Mouse (Mus musculus) c-Kit-positive CD71-positive TER-119-positive erythroid progenitor cells, embryonic 14.5 days (primary cell): Measurements from ENCODE around the gene Snx10.
"Not testable (repeated sequence)": the region's sequence is repeated elsewhere in the genome, so short reads cannot be mapped to it uniquely, and the experiment has no call there.

Source experiments
- DNase-seq: peaks from one replicate; pipeline ENCODE4 v3.0.0-alpha.2; 2013; ENCODE audit warnings: low spot score

The Snx10 gene

GRCm38 (mm10) chr6:51523807-51524320 is at the start of gene Snx10:
Gene Snx10, plus strand, starts transcription at chr6:51523901.
- DNase-seq, result no peak

DNA sequence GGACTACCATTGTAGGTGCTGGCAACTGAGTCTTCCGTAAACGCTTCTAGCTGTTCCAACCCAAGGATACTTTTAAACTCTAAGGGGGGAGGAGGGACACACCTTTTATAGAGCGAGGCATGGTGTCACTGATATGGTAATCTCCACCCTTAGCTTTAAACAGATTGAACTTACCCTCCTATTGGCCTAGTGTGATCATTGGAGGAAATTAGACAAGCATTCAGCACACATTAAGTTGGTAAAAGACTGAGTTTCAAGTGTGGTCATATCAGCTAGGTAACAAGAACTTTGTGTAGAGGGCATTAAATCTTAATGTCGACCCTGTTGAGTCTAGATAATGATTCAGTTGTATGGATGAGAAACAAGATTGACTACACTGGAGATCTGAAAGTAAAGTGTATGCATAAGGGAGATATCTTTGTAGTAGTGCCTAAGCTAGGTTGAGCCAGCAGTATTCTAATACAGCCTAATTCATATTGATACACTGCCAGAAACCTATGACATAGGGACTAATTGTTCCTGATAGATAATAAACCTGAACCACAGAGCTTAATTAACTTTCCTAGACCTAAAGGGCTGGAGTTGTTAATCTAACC is 44.5 kb upstream of the Snx10 start:
- DNase-seq, result peak; percentile 72

- no peak for DNase-seq
Measured at GRCm38 (mm10) chr6:51481548-51481947, 42.2 kb upstream of the Snx10 start.

- DNase-seq, result no peak
Measured at GRCm38 (mm10) chr6:51483861-51484260, 39.8 kb upstream of the Snx10 start.

DNA sequence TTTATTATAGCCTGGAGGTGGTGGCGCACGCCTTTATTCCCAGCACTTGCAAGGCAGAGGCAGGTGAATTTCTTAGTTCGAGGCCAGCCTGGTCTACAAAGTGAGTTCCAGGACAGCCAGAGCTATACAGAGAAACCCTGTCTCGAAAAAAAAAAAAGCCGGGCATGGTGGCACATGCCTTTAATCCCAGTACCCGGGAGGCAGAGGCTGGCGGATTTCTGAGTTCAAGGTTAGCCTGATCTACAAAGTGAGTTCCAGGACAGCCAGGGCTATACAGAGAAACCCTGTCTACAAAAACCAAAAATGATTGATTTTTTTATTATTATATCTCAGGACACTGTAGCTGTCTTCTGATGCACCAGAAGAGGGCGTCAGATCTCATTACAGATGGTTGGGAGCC is 39.1 kb upstream of the Snx10 start:
- not testable (repeated sequence) for DNase-seq

- DNase-seq, result no peak
Measured at GRCm38 (mm10) chr6:51485646-51486045, 38.1 kb upstream of the Snx10 start.

DNA sequence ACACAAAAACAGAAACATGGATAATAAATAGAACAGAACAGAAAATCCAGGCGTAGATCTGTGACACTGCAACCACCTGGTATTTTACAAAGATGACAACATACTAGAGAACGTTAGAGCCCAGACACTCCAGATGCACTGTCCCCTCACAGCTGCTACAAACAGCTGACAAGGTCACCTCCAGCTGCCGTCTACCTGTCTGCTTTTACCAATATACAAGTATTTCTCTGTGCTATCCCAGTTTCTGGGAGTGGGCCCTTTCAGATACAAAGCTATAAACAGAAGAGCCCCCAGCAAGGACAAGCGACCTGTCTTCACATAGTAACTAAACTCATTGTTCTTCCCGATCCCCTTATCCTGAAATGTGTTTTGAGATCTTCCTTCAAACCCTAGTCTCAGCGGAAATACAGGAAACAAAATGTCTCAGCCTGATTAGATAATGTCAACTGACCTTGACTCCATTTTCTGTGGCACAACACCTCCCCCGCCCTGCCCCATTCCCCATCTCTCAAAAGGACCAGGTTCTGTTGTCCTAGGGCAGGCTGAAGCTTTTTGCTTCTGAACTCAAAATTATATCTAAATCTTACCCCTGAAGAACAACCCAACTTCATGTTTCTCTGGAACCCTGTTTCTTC is 37.5 kb upstream of the Snx10 start:
- DNase-seq, result no peak

GRCm38 (mm10) chr6:51486731-51487130 is 37.0 kb upstream of the Snx10 start:
- DNase-seq, result no peak

GRCm38 (mm10) chr6:51489787-51490186 is 33.9 kb upstream of the Snx10 start:
- no peak for DNase-seq

GRCm38 (mm10) chr6:51497321-51498111 is 26.2 kb upstream of the Snx10 start:
- DNase-seq, result no peak

GRCm38 (mm10) chr6:51505671-51506070 is 18.0 kb upstream of the Snx10 start:
- DNase-seq, result no peak

GRCm38 (mm10) chr6:51507556-51507955 is 16.1 kb upstream of the Snx10 start:
- no peak for DNase-seq

GRCm38 (mm10) chr6:51508750-51509648 is 14.7 kb upstream of the Snx10 start:
- DNase-seq, result peak; percentile 59

DNA sequence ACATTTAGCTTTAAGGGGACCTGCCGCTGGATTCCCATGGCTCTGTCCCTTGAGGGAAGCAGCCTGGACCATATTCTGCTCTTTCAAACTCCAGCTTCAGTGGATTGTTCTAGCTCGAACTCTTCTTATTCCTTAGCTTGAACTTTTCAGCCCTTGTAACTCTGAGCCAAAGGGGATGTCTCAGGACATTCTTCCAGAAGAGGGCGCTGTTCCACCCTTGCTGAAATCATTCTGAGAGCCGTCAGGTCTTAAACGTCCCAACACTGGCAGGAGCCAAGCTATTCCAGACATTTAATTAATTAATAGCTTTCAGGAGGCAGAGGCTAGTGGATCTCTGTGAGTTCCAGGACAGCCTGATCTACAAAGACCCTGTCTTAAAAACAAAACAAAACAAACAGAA is 13.6 kb upstream of the Snx10 start:
- DNase-seq, result peak; percentile 53

GRCm38 (mm10) chr6:51510946-51511345 is 12.8 kb upstream of the Snx10 start:
- no peak for DNase-seq

- DNase-seq, result no peak
Measured at GRCm38 (mm10) chr6:51513745-51514144, 10.0 kb upstream of the Snx10 start.

DNA sequence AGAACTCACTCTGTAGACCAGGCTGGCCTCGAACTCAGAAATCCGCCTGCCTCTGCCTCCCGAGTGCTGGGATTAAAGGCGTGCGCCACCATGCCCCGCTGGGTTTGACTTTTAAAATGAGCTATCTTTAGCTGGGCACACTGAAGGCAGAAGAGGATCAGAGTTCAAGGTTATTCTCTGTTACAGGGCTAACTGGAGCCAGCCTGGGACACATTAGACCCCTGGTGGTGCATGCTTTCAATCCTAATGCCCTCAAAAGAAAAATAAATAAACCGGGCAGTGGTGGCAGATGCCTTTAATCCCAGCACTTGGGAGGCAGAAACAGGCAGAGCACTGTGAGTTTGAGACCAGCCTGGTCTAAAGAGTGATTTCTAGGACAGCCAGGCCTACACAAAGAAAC is 8.8 kb upstream of the Snx10 start:
- DNase-seq, result no peak

DNA sequence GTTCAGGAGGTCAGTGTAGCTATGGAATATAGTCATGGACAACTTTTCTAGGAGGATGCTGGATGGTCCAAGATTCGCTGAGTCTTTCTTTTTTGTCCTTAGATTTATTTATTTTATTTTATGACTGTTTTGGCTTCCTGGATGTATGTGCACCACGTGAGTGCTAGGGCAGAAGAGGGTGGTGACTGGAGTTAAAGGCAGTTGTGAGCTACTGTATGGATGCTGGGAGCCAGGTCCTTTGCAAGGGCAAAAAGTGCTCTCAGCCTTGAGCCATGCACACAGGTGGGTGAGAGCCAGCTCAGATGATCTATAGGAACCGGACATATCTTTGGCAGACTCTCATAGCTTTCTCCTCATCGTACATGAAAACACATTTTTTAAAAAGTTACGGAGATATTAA is 391 bp upstream of the Snx10 start:
- DNase-seq, result no peak

GRCm38 (mm10) chr6:51524321-51524931 is 725 bp downstream of the Snx10 start:
- no peak for DNase-seq

DNA sequence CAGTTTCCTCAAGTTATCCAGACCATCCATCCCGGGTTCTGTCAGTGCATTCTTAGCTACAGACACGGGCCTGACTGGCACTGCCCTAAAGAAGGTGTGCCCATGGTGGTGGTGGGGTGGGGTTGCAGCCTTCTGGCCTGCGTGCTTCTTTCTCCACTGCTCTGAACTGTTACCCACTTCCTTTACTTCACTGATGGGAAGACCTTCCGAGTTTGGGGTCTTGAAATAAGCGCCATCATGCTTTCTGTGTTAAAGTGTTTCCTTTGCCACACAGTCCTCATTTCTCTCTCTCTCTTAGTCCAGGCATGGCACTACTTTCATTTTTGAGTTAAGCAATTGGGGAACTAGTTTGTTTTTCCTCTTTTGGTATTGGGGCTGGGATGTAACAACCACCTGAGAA is 1.3 kb downstream of the Snx10 start:
- no peak for DNase-seq

DNA sequence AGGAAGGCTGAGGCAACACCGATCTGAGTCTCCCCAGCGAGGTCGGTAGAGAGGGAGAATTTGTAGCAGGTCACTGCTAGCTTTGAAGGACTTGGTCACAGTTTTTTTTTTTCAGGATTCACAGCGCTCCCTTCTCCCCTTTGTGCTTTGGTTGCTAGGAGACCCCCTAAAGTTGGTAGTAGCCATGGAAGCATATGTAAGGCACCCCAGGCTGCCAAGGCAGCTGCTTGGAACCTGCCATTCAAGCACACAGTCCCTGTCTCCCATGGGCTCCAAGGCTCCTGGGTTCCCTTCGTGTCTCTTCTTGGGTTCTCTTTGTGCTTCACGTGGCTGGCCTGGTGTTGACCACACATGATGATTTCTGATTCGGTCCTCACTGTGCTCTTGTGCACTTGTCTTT is 5.8 kb downstream of the Snx10 start:
- DNase-seq, result no peak
